Mouse (Mus musculus): ENCODE measurements at regions not wholly inside any gene's neighbourhood (a gene's known extent, or its start where the extent isn't known, plus 50 kb on each side); places are given as distances from the start of the nearest gene placed in this dataset.

DNA sequence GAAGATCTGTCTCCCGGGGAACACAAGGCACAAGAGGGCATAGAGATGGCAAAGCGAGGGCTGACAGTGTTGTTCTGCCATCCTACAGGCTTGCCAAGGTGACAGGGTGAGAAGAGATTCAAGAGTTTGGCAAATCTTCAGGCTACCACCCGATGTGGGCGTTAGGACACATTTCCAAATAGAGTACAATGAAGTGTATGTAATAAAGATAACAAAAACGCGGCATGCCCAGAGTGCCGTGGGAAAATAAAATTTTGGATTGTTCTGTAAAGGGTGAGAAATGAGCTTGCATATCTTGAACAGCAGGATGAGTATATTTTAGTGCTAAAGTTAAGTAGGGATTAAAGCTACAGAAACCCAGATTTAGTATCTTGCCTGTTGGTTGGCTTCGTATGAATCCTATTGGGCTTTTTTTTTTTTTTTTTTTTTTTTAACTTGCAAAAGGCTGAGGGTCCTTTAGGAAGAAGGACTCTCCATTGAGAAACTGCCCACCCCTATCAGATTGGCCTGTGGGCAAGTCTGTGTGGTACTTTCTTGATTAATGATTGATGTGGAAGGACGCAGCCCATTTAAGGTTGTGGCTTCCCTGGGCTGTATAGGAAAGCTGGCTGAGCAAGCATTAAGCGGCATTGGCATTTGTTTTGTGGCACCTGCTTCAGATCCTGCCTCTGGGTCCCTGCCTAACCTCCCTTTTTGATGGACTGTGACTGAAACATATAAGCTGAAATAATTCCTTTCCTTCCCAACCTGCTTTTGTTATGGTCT lies 131.7 kb upstream of the Marcks start:
- Histone ChIP-seq H3K9me3 (no peaks in the 10 kb centered on the region), H3K4me1 (no peaks in the 10 kb centered on the region), H3K36me3 (no peaks in the 10 kb centered on the region), H3K27me3 (no peaks in the 10 kb centered on the region), H3K9ac (replicated peaks) (no peak overlapping the region), H3K4me2 (replicated peaks) (no peak overlapping the region), H3K4me3 (no peak overlapping the region), H3K27ac (replicated peaks) (no peak overlapping the region)
- WGBS: 90% methylated on average over 10 of the region's 10 CpGs
- no peak for ATAC-seq (ENCODE audit: low FRiP score, low read depth)

DNA sequence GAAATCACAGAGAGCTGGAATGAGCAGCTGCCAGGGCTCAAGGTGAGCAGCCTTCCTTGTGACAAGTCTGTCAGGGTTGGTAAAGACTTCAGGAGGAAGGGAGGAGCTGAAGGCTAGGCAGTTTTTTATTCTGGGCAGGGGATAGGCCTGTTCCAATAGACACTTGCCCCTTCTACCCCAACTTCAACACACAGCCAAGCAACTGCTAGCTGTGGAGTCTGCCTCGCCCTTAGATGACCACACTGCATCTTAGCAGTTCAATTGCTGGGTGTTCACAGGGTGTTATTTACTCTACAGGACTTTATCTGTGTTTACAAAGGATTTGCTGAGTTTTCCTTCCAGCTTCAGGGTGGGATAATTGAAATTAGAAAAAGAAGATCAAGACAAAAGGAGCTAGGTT lies 128.2 kb upstream of the Marcks start:
- Histone ChIP-seq H3K4me1 (no peaks in the 10 kb centered on the region), H3K9ac (replicated peaks) (no peak overlapping the region), H3K9me3 (no peaks in the 10 kb centered on the region), H3K4me2 (replicated peaks) (no peak overlapping the region), H3K4me3 (no peak overlapping the region), H3K27ac (replicated peaks) (no peak overlapping the region), H3K27me3 (no peaks in the 10 kb centered on the region), H3K36me3 (no peaks in the 10 kb centered on the region)
- 47% methylated on average over 1 of the region's 1 CpGs for WGBS
- ATAC-seq (ENCODE audit: low FRiP score, low read depth): no peak

DNA sequence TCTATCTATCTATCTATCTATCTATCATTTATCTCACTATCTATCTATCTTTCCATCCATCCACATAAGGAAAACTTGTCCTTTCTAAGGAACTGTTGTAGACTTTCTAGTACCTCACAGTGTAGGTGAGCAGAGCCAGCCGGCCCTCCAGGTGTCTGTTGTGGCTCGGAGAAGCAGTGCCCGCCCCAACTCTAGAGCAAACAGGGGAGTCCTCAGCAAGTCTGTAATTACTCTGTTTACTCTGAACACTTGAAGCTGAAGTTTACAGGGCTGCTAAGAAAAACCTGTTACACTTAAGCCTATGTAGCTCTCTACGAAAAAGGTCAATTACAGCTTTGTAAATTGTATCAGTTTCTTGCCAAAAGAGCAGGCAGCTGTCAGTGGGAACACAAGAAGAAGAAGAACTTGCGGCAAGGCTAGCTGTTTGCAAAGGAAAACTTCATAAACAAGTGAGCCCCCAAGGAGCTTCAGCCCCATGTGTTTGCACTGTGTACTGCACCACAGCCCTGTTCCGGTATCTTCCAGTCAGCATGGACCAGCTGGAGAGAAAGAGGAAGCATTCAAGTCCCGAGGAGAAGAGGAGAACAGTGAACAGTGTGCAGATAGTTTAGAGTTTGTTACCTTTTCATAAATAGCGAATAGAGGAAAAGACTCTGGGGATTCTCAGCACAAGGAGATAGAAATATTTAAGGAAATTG lies 122.2 kb upstream of the Marcks start:
- ATAC-seq (ENCODE audit: low FRiP score, low read depth): no peak
- Histone ChIP-seq H3K27me3 (no peaks in the 10 kb centered on the region), H3K4me2 (replicated peaks) (no peak overlapping the region), H3K27ac (replicated peaks) (no peak overlapping the region), H3K4me1 (no peaks in the 10 kb centered on the region), H3K9me3 (no peaks in the 10 kb centered on the region), H3K36me3 (no peaks in the 10 kb centered on the region), H3K4me3 (no peak overlapping the region), H3K9ac (replicated peaks) (no peak overlapping the region)
- WGBS: 84% methylated on average over 8 of the region's 8 CpGs

DNA sequence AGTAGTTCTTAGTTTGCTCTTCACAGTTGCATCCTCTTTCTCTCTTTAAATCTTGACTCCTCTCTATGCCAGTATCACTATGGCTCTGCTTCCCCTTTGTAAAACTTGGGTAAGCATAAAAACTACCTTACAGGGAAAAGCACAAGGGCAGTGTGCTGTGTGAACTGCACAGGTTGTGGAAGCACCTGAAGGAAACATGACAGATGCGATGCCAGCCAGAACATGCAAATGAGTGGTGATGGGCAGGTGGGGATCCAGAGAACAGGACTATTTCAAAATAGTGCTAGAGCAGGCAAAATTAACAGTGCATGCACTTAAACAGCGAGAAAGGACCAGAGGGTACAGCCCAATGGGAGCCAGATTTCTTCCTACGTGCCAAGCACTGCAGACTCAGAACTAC lies 120.5 kb upstream of the Marcks start:
- H3K9ac ChIP-seq (replicated peaks): no peak overlapping the region
- no peak overlapping the region for H3K4me3 ChIP-seq
- H3K27ac ChIP-seq (replicated peaks): no peak overlapping the region
- H3K4me2 ChIP-seq (replicated peaks): no peak overlapping the region
- H3K27me3 ChIP-seq: no peaks in the 10 kb centered on the region
- no peak for ATAC-seq (ENCODE audit: low FRiP score, low read depth)
- no peaks in the 10 kb centered on the region for H3K36me3 ChIP-seq
- WGBS: 90% methylated on average over 3 of the region's 3 CpGs
- no peaks in the 10 kb centered on the region for H3K4me1 ChIP-seq
- no peaks in the 10 kb centered on the region for H3K9me3 ChIP-seq

DNA sequence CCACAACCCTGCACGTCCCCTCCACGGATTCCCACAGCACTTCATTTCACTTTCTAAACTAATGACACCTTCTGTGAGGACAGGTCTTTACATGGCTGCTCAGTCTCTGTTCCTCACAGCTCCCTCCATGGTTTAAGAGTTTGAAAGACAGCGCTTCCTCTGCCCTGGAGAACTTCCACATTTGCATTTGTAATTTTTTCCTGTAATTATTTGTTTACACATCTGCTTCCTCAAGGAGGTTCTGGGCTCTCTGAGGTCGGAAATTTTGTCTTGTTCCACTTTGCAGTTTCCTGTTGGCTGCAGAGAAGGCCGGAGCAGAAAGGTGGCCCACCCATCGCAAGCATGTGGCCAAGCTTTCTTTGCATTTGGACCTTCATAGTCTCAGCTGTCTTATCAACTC lies 118.8 kb upstream of the Marcks start:
- Histone ChIP-seq H3K9me3 (no peaks in the 10 kb centered on the region), H3K36me3 (no peaks in the 10 kb centered on the region)
- 81% methylated on average over 6 of the region's 6 CpGs for WGBS

DNA sequence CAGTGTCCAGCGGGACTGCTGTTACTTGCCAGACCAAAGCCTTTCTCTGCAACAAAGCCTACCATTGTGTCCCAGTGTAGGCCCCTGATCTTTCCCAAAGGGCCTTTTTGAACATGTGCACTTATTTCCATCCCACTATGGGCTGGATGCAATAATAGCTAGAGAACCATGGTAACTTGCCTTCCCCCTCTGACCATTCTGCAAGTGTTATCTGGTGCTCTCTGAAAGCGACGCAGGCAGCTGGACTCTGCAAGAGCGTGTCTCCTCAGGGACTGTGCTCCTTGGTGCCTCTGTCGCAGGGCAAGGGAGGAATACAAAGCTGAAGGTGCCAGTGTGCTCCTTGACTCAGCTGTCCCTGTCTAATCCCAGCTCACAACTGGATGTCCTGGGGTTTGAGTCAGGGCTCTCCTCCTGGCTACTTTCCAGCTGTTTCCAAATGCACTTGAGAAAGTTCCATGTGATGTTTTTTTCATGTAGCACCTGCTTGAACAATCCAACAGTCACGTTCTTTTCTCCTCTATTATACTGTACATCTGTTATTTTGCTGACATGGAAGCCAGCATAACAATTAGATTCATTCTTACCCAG lies 112.3 kb upstream of the Marcks start:
- Histone ChIP-seq H3K27me3 (no peaks in the 10 kb centered on the region), H3K4me3 (no peak overlapping the region), H3K4me2 (replicated peaks) (no peak overlapping the region), H3K9ac (replicated peaks) (no peak overlapping the region), H3K36me3 (no peaks in the 10 kb centered on the region), H3K4me1 (peaks cover 15% of the 10 kb centered on the region), H3K9me3 (no peaks in the 10 kb centered on the region), H3K27ac (replicated peaks) (peak overlapping the region; percentile 56)
- 47% methylated on average over 6 of the region's 6 CpGs for WGBS
- ATAC-seq (ENCODE audit: low FRiP score, low read depth): peak; percentile 82

More for the DNA sequence above, 118.8 kb upstream of the Marcks start:
- Histone ChIP-seq H3K9ac (replicated peaks) (no peak overlapping the region), H3K4me2 (replicated peaks) (no peak overlapping the region), H3K4me3 (no peak overlapping the region), H3K27ac (replicated peaks) (no peak overlapping the region), H3K27me3 (no peaks in the 10 kb centered on the region), H3K4me1 (no peaks in the 10 kb centered on the region)
- ATAC-seq (ENCODE audit: low FRiP score, low read depth): no peak

DNA sequence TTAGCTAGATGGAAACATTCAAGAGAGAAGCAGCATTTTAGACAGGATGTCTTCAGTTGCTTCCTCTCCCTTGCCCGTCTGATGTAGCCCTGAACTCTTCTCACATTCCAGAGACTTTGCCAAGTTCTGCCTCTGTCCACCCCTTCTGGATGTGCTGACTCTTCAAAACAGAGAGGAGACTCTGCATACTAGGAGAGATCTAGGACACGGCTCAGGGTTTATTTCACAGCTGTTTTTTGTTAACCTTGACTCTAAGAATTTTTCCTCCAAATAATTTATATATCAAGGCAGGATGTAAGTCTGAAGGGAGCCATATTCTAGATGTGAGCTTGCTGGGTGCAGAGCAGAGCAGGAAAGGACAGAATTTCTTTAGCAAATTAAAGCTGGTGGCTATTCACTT lies 111.4 kb upstream of the Marcks start:
- WGBS: 48% methylated on average over 2 of the region's 2 CpGs
- Histone ChIP-seq H3K4me3 (no peak overlapping the region), H3K4me2 (replicated peaks) (no peak overlapping the region), H3K27ac (replicated peaks) (no peak overlapping the region), H3K9ac (replicated peaks) (no peak overlapping the region), H3K27me3 (no peaks in the 10 kb centered on the region), H3K36me3 (no peaks in the 10 kb centered on the region), H3K9me3 (no peaks in the 10 kb centered on the region), H3K4me1 (peaks cover 15% of the 10 kb centered on the region)
- ATAC-seq (ENCODE audit: low FRiP score, low read depth): no peak

DNA sequence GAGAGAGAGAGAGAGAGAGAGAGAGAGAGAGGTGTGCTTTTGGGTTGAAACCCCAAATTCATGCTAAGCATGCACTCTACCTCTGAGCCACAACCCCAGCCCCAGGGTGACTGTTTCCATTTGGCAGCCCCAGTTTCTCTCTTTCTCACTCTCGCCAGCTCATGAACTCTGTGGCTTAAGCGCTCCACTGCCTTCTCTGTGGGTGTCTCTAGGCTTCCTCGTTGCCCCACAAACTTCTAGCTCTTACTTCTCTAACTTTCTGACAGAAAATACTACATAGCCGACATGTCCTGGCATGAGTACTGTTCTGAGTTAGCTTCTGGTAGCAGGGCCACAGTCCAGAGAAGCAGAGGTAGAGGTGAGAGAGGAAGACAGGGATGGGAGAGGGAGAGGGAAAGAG lies 110.8 kb upstream of the Marcks start:
- peaks cover 15% of the 10 kb centered on the region for H3K4me1 ChIP-seq
- no peak overlapping the region for H3K9ac ChIP-seq (replicated peaks)
- H3K27me3 ChIP-seq: no peaks in the 10 kb centered on the region
- H3K4me3 ChIP-seq: no peak overlapping the region
- no peak overlapping the region for H3K27ac ChIP-seq (replicated peaks)
- no peak for ATAC-seq (ENCODE audit: low FRiP score, low read depth)
- no peak overlapping the region for H3K4me2 ChIP-seq (replicated peaks)
- H3K36me3 ChIP-seq: no peaks in the 10 kb centered on the region
- no peaks in the 10 kb centered on the region for H3K9me3 ChIP-seq
- WGBS: 87% methylated on average over 4 of the region's 4 CpGs

DNA sequence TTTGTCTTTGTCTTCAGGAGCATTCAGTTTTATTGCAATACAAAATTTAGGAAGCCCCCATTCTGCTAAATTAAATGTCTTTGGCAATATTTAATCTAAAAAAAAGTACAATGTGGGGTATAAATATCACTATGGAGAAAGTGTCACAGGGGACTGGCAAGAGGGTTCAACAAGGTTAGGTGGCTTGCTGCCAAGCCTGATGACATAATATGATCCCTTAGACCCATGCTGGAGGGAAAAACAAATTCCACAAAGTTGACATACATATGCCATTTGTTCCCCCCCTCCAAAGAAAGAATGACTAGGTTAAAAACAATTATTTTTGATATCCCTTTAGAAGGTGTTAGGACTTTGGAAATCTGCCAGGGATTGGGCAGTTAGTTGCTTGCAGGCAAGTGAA lies 108.4 kb upstream of the Marcks start:
- Histone ChIP-seq H3K27ac (replicated peaks) (no peak overlapping the region), H3K4me1 (peaks cover 15% of the 10 kb centered on the region), H3K4me3 (no peak overlapping the region), H3K9me3 (no peaks in the 10 kb centered on the region), H3K9ac (replicated peaks) (no peak overlapping the region), H3K4me2 (replicated peaks) (no peak overlapping the region), H3K27me3 (no peaks in the 10 kb centered on the region), H3K36me3 (no peaks in the 10 kb centered on the region)
- ATAC-seq (ENCODE audit: low FRiP score, low read depth): no peak

DNA sequence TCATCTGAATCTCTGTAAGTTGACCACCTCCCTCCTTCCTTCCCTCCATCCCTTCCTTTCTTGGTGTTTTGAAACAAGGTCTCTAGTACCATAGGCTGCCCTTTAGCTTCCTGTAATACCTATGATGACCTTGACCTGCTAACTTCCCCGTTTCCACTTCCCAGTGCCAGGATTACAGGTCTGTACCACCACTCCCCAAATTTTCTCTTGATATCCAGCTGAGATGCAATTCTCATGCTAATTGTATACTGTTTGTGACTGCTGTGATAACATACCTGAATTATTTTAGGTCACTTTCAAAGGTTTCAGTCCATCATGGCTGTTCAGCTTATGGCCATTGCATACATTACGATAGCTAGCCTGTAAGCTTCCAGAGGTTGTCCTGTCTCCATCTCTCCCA lies 104.4 kb upstream of the Marcks start:
- 87% methylated on average over 2 of the region's 2 CpGs for WGBS
- H3K27me3 ChIP-seq: no peaks in the 10 kb centered on the region
- H3K4me2 ChIP-seq (replicated peaks): no peak overlapping the region
- H3K36me3 ChIP-seq: no peaks in the 10 kb centered on the region
- H3K9ac ChIP-seq (replicated peaks): no peak overlapping the region
- H3K27ac ChIP-seq (replicated peaks): no peak overlapping the region
- ATAC-seq (ENCODE audit: low FRiP score, low read depth): no peak
- H3K4me1 ChIP-seq: no peaks in the 10 kb centered on the region
- no peak overlapping the region for H3K4me3 ChIP-seq
- H3K9me3 ChIP-seq: no peaks in the 10 kb centered on the region

DNA sequence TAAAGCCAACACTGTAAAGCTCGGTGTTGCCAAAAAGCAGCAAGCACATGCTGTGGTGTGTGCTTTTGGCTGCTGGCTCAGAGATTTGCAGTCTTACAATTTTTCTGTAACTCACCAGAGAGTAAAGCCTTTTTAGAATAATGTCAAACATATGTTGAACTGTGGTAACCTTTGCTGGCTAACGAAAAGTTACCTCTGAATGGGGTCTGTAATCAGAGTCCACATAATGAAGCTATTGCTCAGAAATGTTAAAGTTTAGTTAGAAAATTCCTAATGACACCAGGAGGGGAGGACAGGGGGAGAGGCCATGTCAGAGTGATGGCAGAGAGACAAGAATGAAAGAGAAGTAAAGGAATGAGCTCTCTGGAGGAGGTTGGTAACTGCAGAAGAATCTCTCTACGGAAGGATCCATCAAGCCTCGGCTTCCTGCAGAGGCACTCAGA lies 103.1 kb upstream of the Marcks start:
- Histone ChIP-seq H3K4me1 (no peaks in the 10 kb centered on the region), H3K36me3 (no peaks in the 10 kb centered on the region), H3K27me3 (no peaks in the 10 kb centered on the region), H3K27ac (replicated peaks) (no peak overlapping the region), H3K4me3 (no peak overlapping the region), H3K9me3 (no peaks in the 10 kb centered on the region), H3K4me2 (replicated peaks) (no peak overlapping the region), H3K9ac (replicated peaks) (no peak overlapping the region)
- ATAC-seq (ENCODE audit: low FRiP score, low read depth): no peak
- WGBS: 77% methylated on average over 4 of the region's 4 CpGs

DNA sequence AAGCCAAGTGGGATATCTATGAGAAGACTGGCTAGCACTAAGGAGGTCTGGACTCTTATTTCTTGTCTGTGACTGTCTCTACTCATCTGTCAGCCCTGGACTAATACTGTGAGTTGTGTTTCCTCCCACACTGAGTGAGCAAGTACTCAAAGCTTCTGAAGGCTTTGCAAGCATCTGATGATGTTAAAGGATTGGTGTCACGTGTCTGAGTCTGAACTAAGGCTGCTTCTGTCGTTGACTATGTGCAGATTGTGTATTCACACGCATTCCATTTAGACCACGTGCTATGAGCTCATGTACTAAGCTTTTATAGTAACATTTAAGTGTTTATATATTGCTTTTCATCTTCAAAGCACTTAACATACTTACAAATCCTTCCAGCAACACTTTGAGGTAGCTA lies 101.9 kb upstream of the Marcks start:
- no peak overlapping the region for H3K9ac ChIP-seq (replicated peaks)
- H3K4me1 ChIP-seq: no peaks in the 10 kb centered on the region
- no peak for ATAC-seq (ENCODE audit: low FRiP score, low read depth)
- no peaks in the 10 kb centered on the region for H3K9me3 ChIP-seq
- no peak overlapping the region for H3K4me3 ChIP-seq
- no peaks in the 10 kb centered on the region for H3K27me3 ChIP-seq
- no peaks in the 10 kb centered on the region for H3K36me3 ChIP-seq
- no peak overlapping the region for H3K4me2 ChIP-seq (replicated peaks)
- H3K27ac ChIP-seq (replicated peaks): no peak overlapping the region
- 71% methylated on average over 4 of the region's 4 CpGs for WGBS

All from midbrain, embryonic 12.5 days (tissue).